Mouse (Mus musculus) stomach, embryonic 15.5 days (tissue): ENCODE results near the gene Lad1. TPM values are rescaled to one million over a fixed set of nuclear protein-coding genes. Genes with fewer than 3 reads are reported as not detected.

Experiments used
- ATAC-seq: fragments of 200-750 bp; cut with Nextera tagmentation; 2 replicates; pipeline ENCODE4 v1.8.0; 2017; ENCODE audit warnings: low read depth, moderate number of reproducible peaks, moderate TSS enrichment; ENCODE audit not compliant: insufficient read depth, low FRiP score
- H3K27ac ChIP-seq: fragments of 300-500 bp; sonication (generic); 2 replicates; pipeline ENCODE4 v1.5.1; 2015; ENCODE audit warnings: mild to moderate bottlenecking, inconsistent platforms
- H3K27me3 ChIP-seq: fragments of 300-500 bp; sonication (generic); replicated peaks from 2 replicates; pipeline ENCODE4 v1.6.1; 2015; ENCODE audit warnings: inconsistent platforms
- H3K36me3 ChIP-seq: fragments of 300-500 bp; sonication (generic); 2 replicates; pipeline ENCODE4 v1.6.1; 2015; ENCODE audit warnings: inconsistent platforms
- H3K4me1 ChIP-seq: fragments of 300-500 bp; sonication (generic); 2 replicates; pipeline ENCODE4 v1.6.1; 2015; ENCODE audit warnings: inconsistent platforms
- H3K4me2 ChIP-seq: fragments of 300-500 bp; sonication (generic); 2 replicates; pipeline ENCODE4 v1.6.1; 2015; ENCODE audit warnings: mild to moderate bottlenecking, inconsistent platforms
- H3K4me3 ChIP-seq: fragments of 300-500 bp; sonication (generic); replicated peaks from 2 replicates; pipeline ENCODE4 v1.5.1; 2015; ENCODE audit warnings: inconsistent platforms
- H3K9ac ChIP-seq: fragments of 300-500 bp; sonication (generic); 2 replicates; pipeline ENCODE4 v1.6.1; 2015; ENCODE audit warnings: inconsistent platforms
- H3K9me3 ChIP-seq: fragments of 300-500 bp; sonication (generic); 2 replicates; pipeline ENCODE4 v1.6.1; 2016; ENCODE audit warnings: inconsistent platforms
- WGBS: fragments of 180-500 bp; shearing (Covaris S2); methylation state at CpG from one replicate; pipeline ENCODE4 v1.1.7; 2015; 5-methylcytosine and 5-hydroxymethylcytosine counted together
- polyA plus RNA-seq: library from polyadenylated mRNA; unstranded; fragments of >200 nt; fragmentation: Nextera tagmentation; extraction: Ambion mirVana; gene quantifications from 2 replicates; pipeline ENCODE4 v1.2.1, GENCODE M21; 2015

Lad1 gene
- polyA plus RNA-seq, 1 experiment from 2014 or later: 97.1 TPM

- Histone ChIP-seq H3K4me2 (no peak overlapping the region), H3K27ac (no peak overlapping the region), H3K36me3 (no peaks in the 10 kb centered on the region), H3K27me3 (no peaks in the 10 kb centered on the region), H3K4me1 (peaks cover 4% of the 10 kb centered on the region; the same call in 1 of the 2 replicates), H3K9me3 (no peaks in the 10 kb centered on the region), H3K4me3 (no peak overlapping the region), H3K9ac (no peak overlapping the region)
- ATAC-seq: no peak
- 59% methylated on average over 6 of the region's 6 CpGs for WGBS
These were observed 15.9 kb downstream of the Lad1 start for GRCm38 (mm10) chr1:135834206-135834859.

GRCm38 (mm10) chr1:135834983-135835382 lies 16.6 kb downstream of the Lad1 start:
- no peak overlapping the region for H3K4me3 ChIP-seq
- H3K27ac ChIP-seq: no peak overlapping the region
- no peak for ATAC-seq
- no peak overlapping the region for H3K9ac ChIP-seq
- H3K4me2 ChIP-seq: no peak overlapping the region
- 78% methylated on average over 8 of the region's 8 CpGs for WGBS
- H3K4me1 ChIP-seq: peaks cover 4% of the 10 kb centered on the region; the same call in 1 of the 2 replicates
- H3K27me3 ChIP-seq: no peaks in the 10 kb centered on the region
- H3K36me3 ChIP-seq: no peaks in the 10 kb centered on the region
- H3K9me3 ChIP-seq: no peaks in the 10 kb centered on the region

- H3K36me3 ChIP-seq: no peaks in the 10 kb centered on the region
- H3K4me3 ChIP-seq: no peak within 1 kb of the TSS
- peaks cover 4% of the 10 kb centered on the region; the same call in 1 of the 2 replicates for H3K4me1 ChIP-seq
- H3K4me2 ChIP-seq: no peak within 1 kb of the TSS
- no peaks in the 10 kb centered on the region for H3K9me3 ChIP-seq
- no peak within 1 kb of the TSS for H3K9ac ChIP-seq
- WGBS: 33% methylated on average over 9 of the region's 9 CpGs
- ATAC-seq: 0 out of 2 replicates have a peak, but pooled peaks have one; percentile 29
- H3K27me3 ChIP-seq: no peaks in the 10 kb centered on the region
- H3K27ac ChIP-seq: no peak within 1 kb of the TSS; the same call in 1 of the 2 replicates
These were observed 17.5 kb downstream of the Lad1 start, which contains the start of gene Tnnt2 for GRCm38 (mm10) chr1:135835716-135836483. Gene Tnnt2, plus strand, starts transcription at chr1:135836354.

GRCm38 (mm10) chr1:135838626-135839025 lies 20.2 kb downstream of the Lad1 start:
- Histone ChIP-seq H3K27me3 (no peaks in the 10 kb centered on the region), H3K4me1 (peaks cover 4% of the 10 kb centered on the region; the same call in 1 of the 2 replicates), H3K9ac (no peak overlapping the region), H3K27ac (no peak overlapping the region), H3K4me3 (no peak overlapping the region), H3K4me2 (no peak overlapping the region), H3K9me3 (no peaks in the 10 kb centered on the region), H3K36me3 (no peaks in the 10 kb centered on the region)
- no peak for ATAC-seq
- 63% methylated on average over 4 of the region's 4 CpGs for WGBS

- H3K36me3 ChIP-seq: no peaks in the 10 kb centered on the region
- ATAC-seq: no peak
- WGBS: 83% methylated on average over 6 of the region's 6 CpGs
- peaks cover 4% of the 10 kb centered on the region; the same call in 1 of the 2 replicates for H3K4me1 ChIP-seq
- no peak overlapping the region for H3K4me2 ChIP-seq
- H3K27me3 ChIP-seq: no peaks in the 10 kb centered on the region
- H3K9ac ChIP-seq: no peak overlapping the region
- H3K4me3 ChIP-seq: no peak overlapping the region
- no peaks in the 10 kb centered on the region for H3K9me3 ChIP-seq
- H3K27ac ChIP-seq: no peak overlapping the region
These were observed 20.7 kb downstream of the Lad1 start for GRCm38 (mm10) chr1:135839065-135839464.

GRCm38 (mm10) chr1:135840675-135841395 lies 22.4 kb downstream of the Lad1 start:
- H3K4me1 ChIP-seq: peaks cover 4% of the 10 kb centered on the region; the same call in 1 of the 2 replicates
- H3K9ac ChIP-seq: no peak overlapping the region
- no peak overlapping the region for H3K4me3 ChIP-seq
- H3K4me2 ChIP-seq: no peak overlapping the region
- ATAC-seq: no peak
- no peak overlapping the region for H3K27ac ChIP-seq
- no peaks in the 10 kb centered on the region for H3K36me3 ChIP-seq
- no peaks in the 10 kb centered on the region for H3K27me3 ChIP-seq
- 67% methylated on average over 15 of the region's 15 CpGs for WGBS
- no peaks in the 10 kb centered on the region for H3K9me3 ChIP-seq

- H3K4me1 ChIP-seq: no peaks in the 10 kb centered on the region
- no peak overlapping the region for H3K27ac ChIP-seq
- H3K27me3 ChIP-seq: no peaks in the 10 kb centered on the region
- no peak overlapping the region for H3K4me2 ChIP-seq
- H3K36me3 ChIP-seq: no peaks in the 10 kb centered on the region
- no peak overlapping the region for H3K4me3 ChIP-seq
- ATAC-seq: no peak
- H3K9me3 ChIP-seq: no peaks in the 10 kb centered on the region
- 83% methylated on average over 10 of the region's 10 CpGs for WGBS
- no peak overlapping the region for H3K9ac ChIP-seq
These were observed 25.3 kb downstream of the Lad1 start for GRCm38 (mm10) chr1:135843519-135844262.

GRCm38 (mm10) chr1:135844481-135844880 lies 26.1 kb downstream of the Lad1 start:
- H3K9me3 ChIP-seq: no peaks in the 10 kb centered on the region
- no peak overlapping the region for H3K4me2 ChIP-seq
- no peak overlapping the region for H3K9ac ChIP-seq
- no peak overlapping the region for H3K27ac ChIP-seq
- H3K4me3 ChIP-seq: no peak overlapping the region
- no peaks in the 10 kb centered on the region for H3K36me3 ChIP-seq
- no peak for ATAC-seq
- H3K4me1 ChIP-seq: no peaks in the 10 kb centered on the region
- H3K27me3 ChIP-seq: no peaks in the 10 kb centered on the region
- WGBS: 62% methylated on average over 6 of the region's 6 CpGs

- Histone ChIP-seq H3K27ac (no peak overlapping the region), H3K4me1 (no peaks in the 10 kb centered on the region), H3K4me3 (no peak overlapping the region), H3K9me3 (no peaks in the 10 kb centered on the region), H3K4me2 (no peak overlapping the region), H3K27me3 (no peaks in the 10 kb centered on the region), H3K36me3 (no peaks in the 10 kb centered on the region), H3K9ac (no peak overlapping the region)
- 71% methylated on average over 5 of the region's 5 CpGs for WGBS
- ATAC-seq: no peak
These were observed 28.2 kb downstream of the Lad1 start for GRCm38 (mm10) chr1:135846632-135847031.

GRCm38 (mm10) chr1:135847139-135847562 lies 28.8 kb downstream of the Lad1 start:
- no peak for ATAC-seq

GRCm38 (mm10) chr1:135847611-135848351 lies 29.4 kb downstream of the Lad1 start:
- no peak for ATAC-seq
- Histone ChIP-seq H3K4me3 (no peak overlapping the region), H3K27me3 (no peaks in the 10 kb centered on the region), H3K36me3 (no peaks in the 10 kb centered on the region), H3K9ac (no peak overlapping the region), H3K27ac (no peak overlapping the region), H3K9me3 (no peaks in the 10 kb centered on the region), H3K4me2 (no peak overlapping the region), H3K4me1 (peaks cover 6% of the 10 kb centered on the region; the same call in 1 of the 2 replicates)
- 78% methylated on average over 17 of the region's 17 CpGs for WGBS

More at GRCm38 (mm10) chr1:135847139-135847562, 28.8 kb downstream of the Lad1 start:
- Histone ChIP-seq H3K36me3 (no peaks in the 10 kb centered on the region), H3K4me2 (no peak overlapping the region), H3K4me1 (no peaks in the 10 kb centered on the region), H3K27me3 (no peaks in the 10 kb centered on the region), H3K9me3 (no peaks in the 10 kb centered on the region), H3K4me3 (no peak overlapping the region), H3K9ac (no peak overlapping the region), H3K27ac (no peak overlapping the region)
- 33% methylated on average over 6 of the region's 6 CpGs for WGBS
